Mouse (Mus musculus) midbrain, embryonic 16.5 days (tissue): Measurements from ENCODE around the gene Tacc2. TPM values are rescaled to one million over a fixed set of nuclear protein-coding genes. Genes with fewer than 3 reads are reported as not detected.
A peak's percentile ranks its signal among the peaks of the same experiment; 100 is the strongest.
"Not testable (repeated sequence)": the region's sequence is repeated elsewhere in the genome, so short reads cannot be mapped to it uniquely, and the experiment has no call there.

Experiments
- ATAC-seq: fragments of 200-750 bp; cut with Nextera tagmentation; 2 replicates; pipeline ENCODE4 v1.8.0; 2017; ENCODE audit warnings: moderate TSS enrichment
- H3K27ac ChIP-seq: fragments of 300-500 bp; sonication (generic); 2 replicates; pipeline ENCODE4 v1.5.1; 2014; ENCODE audit warnings: mild to moderate bottlenecking, low read length, mixed read lengths
- H3K27me3 ChIP-seq: fragments of 300-500 bp; sonication (generic); 2 replicates; pipeline ENCODE4 v1.6.1; 2014; ENCODE audit warnings: low read depth, low read length, mixed read lengths; ENCODE audit not compliant: control insufficient read depth, insufficient read depth
- H3K36me3 ChIP-seq: fragments of 300-500 bp; sonication (generic); 2 replicates; pipeline ENCODE4 v1.6.1; 2014; ENCODE audit warnings: mild to moderate bottlenecking, low read length, moderate library complexity, mixed read lengths; ENCODE audit not compliant: control insufficient read depth, insufficient read depth
- H3K4me1 ChIP-seq: fragments of 300-500 bp; sonication (generic); 2 replicates; pipeline ENCODE4 v1.6.1; 2014; ENCODE audit warnings: mild to moderate bottlenecking, low read length, mixed read lengths; ENCODE audit not compliant: control insufficient read depth, insufficient read depth
- H3K4me2 ChIP-seq: fragments of 300-500 bp; sonication (generic); 2 replicates; pipeline ENCODE4 v1.6.1; 2014; ENCODE audit warnings: mild to moderate bottlenecking, low read length, mixed read lengths
- H3K4me3 ChIP-seq: fragments of 300-500 bp; sonication (generic); 2 replicates; pipeline ENCODE4 v1.5.1; 2014; ENCODE audit warnings: low read depth, mild to moderate bottlenecking, low read length, moderate library complexity, mixed read lengths
- H3K9ac ChIP-seq: fragments of 300-500 bp; sonication (generic); 2 replicates; pipeline ENCODE4 v1.6.1; 2014; ENCODE audit warnings: low read depth, low read length, mixed read lengths
- H3K9me3 ChIP-seq: fragments of 300-500 bp; sonication (generic); replicated peaks from 2 replicates; pipeline ENCODE4 v1.6.1; 2014; ENCODE audit warnings: mild to moderate bottlenecking, low read length, mixed read lengths; ENCODE audit not compliant: control insufficient read depth, poor library complexity, severe bottlenecking
- WGBS: fragments of 180-500 bp; shearing (Covaris S2); extraction: QIAGEN DNeasy Blood & Tissue Kit; methylation state at CpG from one replicate; pipeline ENCODE4 v1.1.7; 2014; 5-methylcytosine and 5-hydroxymethylcytosine counted together
- polyA plus RNA-seq: library from polyadenylated mRNA; unstranded; fragments of >200 nt; fragmentation: Nextera tagmentation; extraction: Ambion mirVana; gene quantifications from 2 replicates; pipeline ENCODE4 v1.2.1, GENCODE M21; 2015

Tacc2 gene
- polyA plus RNA-seq = 61.1 and 66.3 TPM in 2 replicates

GRCm38 (mm10) chr7:130577388-130578003 lies at the start of gene Tacc2:
Tacc2 (plus strand) TSS chr7:130577438.
- Histone ChIP-seq H3K9me3 (no peaks in the 10 kb centered on the region), H3K4me3 (no peak within 1 kb of the TSS), H3K4me1 (no peaks in the 10 kb centered on the region), H3K4me2 (no peak within 1 kb of the TSS), H3K36me3 (no peaks in the 10 kb centered on the region), H3K27ac (no peak within 1 kb of the TSS), H3K27me3 (no peaks in the 10 kb centered on the region), H3K9ac (no peak within 1 kb of the TSS)
- 59% methylated on average over 15 of the region's 15 CpGs for WGBS
- ATAC-seq = no peak

GRCm38 (mm10) chr7:130531138-130531537 lies 46.1 kb upstream of the Tacc2 start:
- not testable (repeated sequence) for H3K27ac ChIP-seq, H3K4me2 ChIP-seq, H3K27me3 ChIP-seq, H3K9me3 ChIP-seq, H3K4me3 ChIP-seq, H3K36me3 ChIP-seq, H3K9ac ChIP-seq, H3K4me1 ChIP-seq, ATAC-seq
- 98% methylated on average over 14 of the region's 15 CpGs for WGBS

GRCm38 (mm10) chr7:130533316-130534260 lies 43.6 kb upstream of the Tacc2 start:
- no peak overlapping the region for H3K9ac ChIP-seq
- ATAC-seq = peak; percentile 62; the same call in 1 of the 2 replicates
- WGBS = 44% methylated on average over 24 of the region's 25 CpGs

GRCm38 (mm10) chr7:130535174-130535573 lies 42.1 kb upstream of the Tacc2 start:
- no peak for ATAC-seq
- Histone ChIP-seq H3K4me2 (no peak overlapping the region), H3K27ac (no peak overlapping the region), H3K27me3 (no peaks in the 10 kb centered on the region), H3K36me3 (peaks cover 14% of the 10 kb centered on the region), H3K4me3 (no peak overlapping the region), H3K9ac (no peak overlapping the region), H3K4me1 (peaks cover 3% of the 10 kb centered on the region; the same call in 1 of the 2 replicates), H3K9me3 (no peaks in the 10 kb centered on the region)
- 94% methylated on average over 4 of the region's 4 CpGs for WGBS

More at GRCm38 (mm10) chr7:130533316-130534260, 43.6 kb upstream of the Tacc2 start:
- no peak overlapping the region for H3K27ac ChIP-seq
- H3K4me3 ChIP-seq = no peak overlapping the region
- H3K4me1 ChIP-seq = peaks cover 3% of the 10 kb centered on the region; the same call in 1 of the 2 replicates
- H3K4me2 ChIP-seq = no peak overlapping the region
- H3K36me3 ChIP-seq = peaks cover 7% of the 10 kb centered on the region
- H3K27me3 ChIP-seq = no peaks in the 10 kb centered on the region
- H3K9me3 ChIP-seq = no peaks in the 10 kb centered on the region

- Histone ChIP-seq H3K4me3 (no peak overlapping the region), H3K9ac (no peak overlapping the region), H3K4me2 (no peak overlapping the region), H3K4me1 (peaks cover 3% of the 10 kb centered on the region; the same call in 1 of the 2 replicates), H3K27ac (no peak overlapping the region), H3K36me3 (peaks cover 14% of the 10 kb centered on the region), H3K9me3 (no peaks in the 10 kb centered on the region), H3K27me3 (no peaks in the 10 kb centered on the region)
- ATAC-seq = no peak
- WGBS = 94% methylated on average over 4 of the region's 4 CpGs
Measured at GRCm38 (mm10) chr7:130537068-130537467, 40.2 kb upstream of the Tacc2 start.

- Histone ChIP-seq H3K4me2 (no peak overlapping the region), H3K4me1 (peaks cover 4% of the 10 kb centered on the region; the same call in 1 of the 2 replicates), H3K9ac (no peak overlapping the region), H3K27ac (no peak overlapping the region), H3K9me3 (no peaks in the 10 kb centered on the region), H3K27me3 (no peaks in the 10 kb centered on the region), H3K36me3 (peaks cover 23% of the 10 kb centered on the region), H3K4me3 (no peak overlapping the region)
- ATAC-seq = no peak
- WGBS = 89% methylated on average over 7 of the region's 7 CpGs
Measured at GRCm38 (mm10) chr7:130540176-130540575, 37.1 kb upstream of the Tacc2 start.

- no peaks in the 10 kb centered on the region for H3K9me3 ChIP-seq
- no peak for ATAC-seq
- H3K36me3 ChIP-seq = peaks cover 18% of the 10 kb centered on the region
- no peaks in the 10 kb centered on the region for H3K27me3 ChIP-seq
- peaks cover 14% of the 10 kb centered on the region for H3K4me1 ChIP-seq
- H3K4me3 ChIP-seq = no peak overlapping the region
- WGBS = 98% methylated on average over 4 of the region's 4 CpGs
- no peak overlapping the region for H3K4me2 ChIP-seq
- H3K27ac ChIP-seq = no peak overlapping the region
- no peak overlapping the region for H3K9ac ChIP-seq
Measured at GRCm38 (mm10) chr7:130543181-130543580, 34.1 kb upstream of the Tacc2 start.

GRCm38 (mm10) chr7:130545401-130545800 lies 31.8 kb upstream of the Tacc2 start:
- ATAC-seq = no peak
- no peak overlapping the region; the same call in 1 of the 2 replicates for H3K4me2 ChIP-seq

More at GRCm38 (mm10) chr7:130545401-130545800, 31.8 kb upstream of the Tacc2 start:
- no peak overlapping the region for H3K4me3 ChIP-seq
- no peaks in the 10 kb centered on the region for H3K9me3 ChIP-seq
- WGBS = 95% methylated on average over 5 of the region's 5 CpGs
- no peak overlapping the region for H3K27ac ChIP-seq
- H3K9ac ChIP-seq = no peak overlapping the region
- H3K27me3 ChIP-seq = no peaks in the 10 kb centered on the region
- peaks cover 14% of the 10 kb centered on the region for H3K4me1 ChIP-seq
- peaks cover 10% of the 10 kb centered on the region; the same call in 1 of the 2 replicates for H3K36me3 ChIP-seq
